Mouse (Mus musculus) B cell, adult 2 months (primary cell): Measurements from ENCODE around the gene Tekt3.

Source experiments
- DNase-seq, 2 experiments: peaks; one replicate each; pipeline ENCODE4 v3.0.0; 2022

Tekt3 gene

GRCm38 (mm10) chr11:63059911-63060310 lies 1.5 kb upstream of the Tekt3 start:
- no peak for DNase-seq

GRCm38 (mm10) chr11:63066526-63066925 lies 5.1 kb downstream of the Tekt3 start:
- DNase-seq: no peak

GRCm38 (mm10) chr11:63070081-63070480 lies 8.6 kb downstream of the Tekt3 start:
- DNase-seq: no peak

GRCm38 (mm10) chr11:63084536-63084935 lies 23.1 kb downstream of the Tekt3 start:
- peak; percentile 15 to 23 for DNase-seq

GRCm38 (mm10) chr11:63088672-63089071 lies 27.2 kb downstream of the Tekt3 start:
- no peak for DNase-seq

GRCm38 (mm10) chr11:63090210-63090609 lies 28.8 kb downstream of the Tekt3 start:
- no peak for DNase-seq

GRCm38 (mm10) chr11:63090986-63091385 lies 29.5 kb downstream of the Tekt3 start:
- no peak for DNase-seq

GRCm38 (mm10) chr11:63092271-63092670 lies 30.8 kb downstream of the Tekt3 start:
- DNase-seq: no peak

GRCm38 (mm10) chr11:63093601-63094000 lies 32.1 kb downstream of the Tekt3 start:
- no peak for DNase-seq

GRCm38 (mm10) chr11:63094496-63094895 lies 33.0 kb downstream of the Tekt3 start:
- DNase-seq: no peak

GRCm38 (mm10) chr11:63098016-63098415 lies 36.6 kb downstream of the Tekt3 start:
- no peak for DNase-seq

GRCm38 (mm10) chr11:63099390-63099789 lies 37.9 kb downstream of the Tekt3 start:
- no peak for DNase-seq

GRCm38 (mm10) chr11:63103256-63103655 lies 41.8 kb downstream of the Tekt3 start:
- no peak for DNase-seq

- no peak for DNase-seq
Measured at GRCm38 (mm10) chr11:63104026-63104425, 42.6 kb downstream of the Tekt3 start.

- no peak for DNase-seq
Measured at GRCm38 (mm10) chr11:63109230-63109775, 47.8 kb downstream of the Tekt3 start.

- DNase-seq: no peak
Measured at GRCm38 (mm10) chr11:63110329-63110728, 48.9 kb downstream of the Tekt3 start.

- DNase-seq: no peak
Measured at GRCm38 (mm10) chr11:63114807-63115641, 53.6 kb downstream of the Tekt3 start.

GRCm38 (mm10) chr11:63116652-63117051 lies 55.2 kb downstream of the Tekt3 start:
- no peak for DNase-seq

GRCm38 (mm10) chr11:63117266-63117665 lies 55.8 kb downstream of the Tekt3 start:
- DNase-seq: no peak

GRCm38 (mm10) chr11:63119791-63120190 lies 58.3 kb downstream of the Tekt3 start:
- DNase-seq: no peak

- DNase-seq: no peak
Measured at GRCm38 (mm10) chr11:63122249-63122648, 60.8 kb downstream of the Tekt3 start.

- DNase-seq: no peak
Measured at GRCm38 (mm10) chr11:63122776-63123350, 61.4 kb downstream of the Tekt3 start.

GRCm38 (mm10) chr11:63124316-63124715 lies 62.9 kb downstream of the Tekt3 start:
- peak in 1 of 2 experiments; percentile 10 for DNase-seq

- DNase-seq: no peak
Measured at GRCm38 (mm10) chr11:63125832-63126456, 64.5 kb downstream of the Tekt3 start.
